Mouse (Mus musculus) bone marrow, adult 2 months (tissue): ENCODE results near the gene Slc35g3.

Experiments used
- CTCF ChIP-seq: fragments of 200-500 bp; IDR thresholded peaks from 2 replicates; pipeline ENCODE4 v1.5.1; 2011; ENCODE audit warnings: low read length, control low read depth; ENCODE audit not compliant: control insufficient read depth, insufficient read depth
- POLR2A ChIP-seq: fragments of 200-500 bp; IDR thresholded peaks from 2 replicates; pipeline ENCODE4 v1.6.1; 2011; ENCODE audit warnings: low read depth, mild to moderate bottlenecking, control low read depth, low read length, borderline replicate concordance; ENCODE audit not compliant: control insufficient read depth

DNA sequence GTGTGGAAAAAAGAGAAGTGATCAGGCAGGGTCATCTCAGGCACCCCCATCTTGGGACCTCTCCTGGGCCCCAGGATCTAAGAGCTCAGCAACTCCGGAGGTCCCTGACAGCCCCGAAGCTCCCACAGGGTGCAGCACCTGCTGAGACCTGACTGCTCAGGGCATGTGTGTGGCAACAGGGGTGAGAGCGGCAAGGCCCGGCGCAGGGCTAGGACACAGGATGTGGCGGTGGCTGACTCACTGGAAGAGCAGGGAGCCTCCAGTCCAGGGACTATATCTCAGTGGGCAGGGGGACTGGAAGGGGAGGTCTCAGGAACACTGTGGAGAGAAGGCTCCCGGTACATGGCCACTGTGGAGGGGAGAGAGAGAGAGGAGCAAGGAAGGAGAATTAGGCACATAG is 36.2 kb upstream of the Slc35g3 start:
- TF ChIP-seq CTCF (no peak), POLR2A (no peak)
